Mouse (Mus musculus) embryonic fibroblast, embryonic 13.5 days (primary cell): ENCODE data around the gene Pum3.

Experiments
- CTCF ChIP-seq: IDR thresholded peaks from 2 replicates; pipeline ENCODE4 v1.5.1; 2011; ENCODE audit warnings: mild to moderate bottlenecking, control low read depth, low read length, moderate library complexity, borderline replicate concordance; ENCODE audit not compliant: insufficient read depth
- POLR2A ChIP-seq: IDR thresholded peaks from 2 replicates; pipeline ENCODE4 v1.6.1; 2011; ENCODE audit warnings: low read depth, mild to moderate bottlenecking, control low read depth, low read length, moderate library complexity

- no peak for TF ChIP-seq CTCF
- TF ChIP-seq POLR2A, result no peak
These were observed 4.0 kb downstream of the Pum3 start for GRCm38 (mm10) chr19:27425656-27426055.
